Mouse (Mus musculus) cerebellum, adult 9-11 months (tissue): ENCODE measurements around the gene 1700001P01Rik.
"Not testable (repeated sequence)": the region's sequence is repeated elsewhere in the genome, so short reads cannot be mapped to it uniquely, and the experiment has no call there.

ENCODE experiments used
- DNase-seq: peaks from one replicate; pipeline ENCODE4 v3.0.0; 2022

1700001P01Rik gene

GRCm38 (mm10) chr11:97744718-97745330, 30.9 kb downstream of the 1700001P01Rik start:
- peak; percentile 99 for DNase-seq

- no peak for DNase-seq
These were observed 31.5 kb downstream of the 1700001P01Rik start, which contains the start of gene Pip4k2b for GRCm38 (mm10) chr11:97744063-97744717. Gene Pip4k2b (minus strand): TSS chr11:97744704.

GRCm38 (mm10) chr11:97743423-97743822, 32.3 kb downstream of the 1700001P01Rik start:
- DNase-seq = peak; percentile 41

GRCm38 (mm10) chr11:97742591-97742990, 33.1 kb downstream of the 1700001P01Rik start:
- DNase-seq = no peak

- no peak for DNase-seq
These were observed 33.6 kb downstream of the 1700001P01Rik start for GRCm38 (mm10) chr11:97742157-97742556.

GRCm38 (mm10) chr11:97740190-97740589, 35.5 kb downstream of the 1700001P01Rik start:
- DNase-seq = no peak

- DNase-seq = no peak
These were observed 36.6 kb downstream of the 1700001P01Rik start for GRCm38 (mm10) chr11:97739155-97739554.

GRCm38 (mm10) chr11:97738703-97739102, 37.0 kb downstream of the 1700001P01Rik start:
- DNase-seq = no peak

- DNase-seq = no peak
These were observed 38.1 kb downstream of the 1700001P01Rik start for GRCm38 (mm10) chr11:97737600-97737999.

- no peak for DNase-seq
These were observed 39.1 kb downstream of the 1700001P01Rik start for GRCm38 (mm10) chr11:97736645-97737044.

GRCm38 (mm10) chr11:97734810-97735209, 40.9 kb downstream of the 1700001P01Rik start:
- DNase-seq = not testable (repeated sequence)

- DNase-seq = no peak
These were observed 42.0 kb downstream of the 1700001P01Rik start for GRCm38 (mm10) chr11:97733689-97734088.

GRCm38 (mm10) chr11:97728730-97729129, 47.0 kb downstream of the 1700001P01Rik start:
- no peak for DNase-seq

- no peak for DNase-seq
These were observed 47.4 kb downstream of the 1700001P01Rik start for GRCm38 (mm10) chr11:97728311-97728710.

GRCm38 (mm10) chr11:97723709-97724108, 52.0 kb downstream of the 1700001P01Rik start:
- no peak for DNase-seq
